Mouse (Mus musculus) liver, adult 2 months (tissue): ENCODE results near the gene Trmt61a.

Experiments used
- CTCF ChIP-seq: fragments of 200-500 bp; IDR thresholded peaks from 2 replicates; pipeline ENCODE4 v1.5.1; 2011; ENCODE audit warnings: low read depth, low read length, control low read depth
- POLR2A ChIP-seq: fragments of 200-500 bp; IDR thresholded peaks from 2 replicates; pipeline ENCODE4 v1.6.1; 2011; ENCODE audit warnings: low read length, control low read depth; ENCODE audit not compliant: insufficient read depth; ENCODE audit errors: extremely low read depth

DNA sequence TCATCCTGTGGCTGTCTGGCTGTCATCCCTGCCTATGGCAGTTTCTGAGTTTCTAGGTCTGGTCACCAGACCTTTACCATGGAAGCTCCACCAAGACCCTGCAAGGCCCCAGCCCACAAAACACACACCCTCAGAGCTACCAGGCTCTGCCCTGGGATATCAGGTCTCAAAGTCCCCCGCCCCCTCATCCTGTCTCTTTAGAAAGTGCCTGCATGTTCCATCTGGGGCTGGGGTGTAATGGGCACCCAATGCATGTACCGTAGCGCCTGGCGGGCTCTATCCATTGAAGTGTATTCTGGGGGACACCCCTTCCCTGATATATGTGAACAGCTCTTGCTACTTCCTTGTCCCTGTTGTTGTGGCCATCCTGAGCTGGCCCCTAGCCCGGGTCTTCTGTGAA, 15.0 kb downstream of the Trmt61a start:
- no peak for TF ChIP-seq CTCF
- no peak for TF ChIP-seq POLR2A
